In genomic region chr5:31297047-31297757, GRCm38 (mm10) we compare ENCODE assay signal across 13 mouse cellular contexts. TPM values are rescaled to one million over a fixed set of nuclear protein-coding genes. Genes with fewer than 3 reads are reported as not detected.
DNase-seq lines count a peak whose midpoint lies in the region; ATAC-seq and TF ChIP-seq lines count a peak whose summit lies in the region.
"Had no signal": no experiment of that assay in that cellular context is flagged by ENCODE, and none has a peak within 500 bp of the region (broad histone marks: within the 10 kb centered on the region; RNA-seq: fewer than 3 reads in every experiment).

Gckr (plus strand) TSS chr5:31297443.

- peaks cover 8% of the 10 kb centered on the region; the same call in 1 of the 2 replicates for H3K36me3 ChIP-seq in heart, embryonic 11.5 days (ENCODE audit: control insufficient read depth, insufficient read depth, low read length)
- no peaks in the 10 kb centered on the region for H3K36me3 ChIP-seq in forebrain, embryonic 11.5 days (ENCODE audit: control insufficient read depth, insufficient read depth, low read length)
- peaks cover 6% of the 10 kb centered on the region; the same call in 1 of the 2 replicates for H3K36me3 ChIP-seq in limb, embryonic 11.5 days (ENCODE audit: control insufficient read depth, insufficient read depth, low read length)
- H3K36me3 ChIP-seq in midbrain, postnatal 0 days (ENCODE audit: insufficient read depth, low read length), result peaks cover 5% of the 10 kb centered on the region; the same call in 1 of the 2 replicates
- no peaks in the 10 kb centered on the region for H3K36me3 ChIP-seq in heart, adult 2 months (ENCODE audit: control insufficient read depth, insufficient read depth, low read length)

- DNase-seq in heart, postnatal 4 days, result no peak
- DNase-seq in forebrain, embryonic 11.5 days (ENCODE audit: low spot score), result no peak
- no peak for DNase-seq in limb, embryonic 11.5 days (ENCODE audit: low spot score)
- DNase-seq in midbrain, postnatal 0 days (ENCODE audit: low spot score), result no peak
- no peak for DNase-seq in cerebellum, adult 9-10 months
- DNase-seq in heart, adult 2 months, result no peak
- no peak for DNase-seq in spleen, adult 18-20 months
- DNase-seq: B cell, adult 2 months; cerebellum, adult 8-10 months; thymus, adult 2 months had no signal

- peaks cover 3% of the 10 kb centered on the region; the same call in 1 of the 2 replicates for H3K4me1 ChIP-seq in heart, embryonic 11.5 days (ENCODE audit: control insufficient read depth, insufficient read depth, low read length)
- H3K4me1 ChIP-seq in forebrain, embryonic 11.5 days (replicated peaks; ENCODE audit: control insufficient read depth, insufficient read depth, low read length), result peaks cover 7% of the 10 kb centered on the region; the same call in 1 of the 2 replicates
- H3K4me1 ChIP-seq in limb, embryonic 11.5 days (ENCODE audit: control insufficient read depth, insufficient read depth, low read length), result peaks cover 7% of the 10 kb centered on the region
- peaks cover 7% of the 10 kb centered on the region; the same call in 1 of the 2 replicates for H3K4me1 ChIP-seq in midbrain, postnatal 0 days (ENCODE audit: insufficient read depth, low read length)
- no peaks in the 10 kb centered on the region for H3K4me1 ChIP-seq in heart, adult 2 months (ENCODE audit: control insufficient read depth, insufficient read depth, low read length)

- 53% methylated on average over 13 of the region's 13 CpGs for WGBS in heart, embryonic 11.5 days (ENCODE audit: insufficient replicate concordance)
- WGBS in forebrain, embryonic 11.5 days, result 83% methylated on average over 13 of the region's 13 CpGs
- WGBS in limb, embryonic 11.5 days, result 73% methylated on average over 13 of the region's 13 CpGs
- 78% methylated on average over 13 of the region's 13 CpGs for whole genome bisulfite sequencing in midbrain, postnatal 0 days
- 49% methylated on average over 13 of the region's 13 CpGs for WGBS in heart, adult 2 months

- ATAC-seq in heart, embryonic 11.5 days (replicated peaks; ENCODE audit: insufficient number of reproducible peaks, low FRiP score, low TSS enrichment), result no peak
- ATAC-seq in forebrain, embryonic 11.5 days (replicated peaks; ENCODE audit: low FRiP score), result no peak
- no peak for ATAC-seq in limb, embryonic 11.5 days (ENCODE audit: insufficient number of reproducible peaks, low FRiP score, low TSS enrichment, low read depth)
- ATAC-seq in midbrain, postnatal 0 days (ENCODE audit: low FRiP score), result no peak

- TF ChIP-seq CTCF in midbrain, postnatal 0 days (IDR thresholded peaks at IDR 0.05), result no peak
- TF ChIP-seq CTCF in heart, adult 2 months (IDR thresholded peaks at IDR 0.05), result no peak

- H3K79me2 ChIP-seq in heart, adult 2 months (replicated peaks; ENCODE audit: control insufficient read depth, insufficient read depth, low read length), result no peaks in the 10 kb centered on the region

- H3K27ac ChIP-seq in heart, embryonic 11.5 days (ENCODE audit: low read depth, low read length), result no peak within 1 kb of the TSS
- no peak within 1 kb of the TSS for H3K27ac ChIP-seq in forebrain, embryonic 11.5 days (ENCODE audit: low read depth, low read length)
- no peak within 1 kb of the TSS for H3K27ac ChIP-seq in limb, embryonic 11.5 days (replicated peaks; ENCODE audit: low read depth, low read length)
- H3K27ac ChIP-seq in midbrain, postnatal 0 days (ENCODE audit: low read depth, low read length), result 0 out of 2 replicates have a peak within 1 kb of the TSS, but pooled peaks have one; percentile 82
- no peak within 1 kb of the TSS for H3K27ac ChIP-seq in heart, adult 2 months

- H3K9ac ChIP-seq in heart, embryonic 11.5 days (ENCODE audit: low read depth, low read length), result no peak within 1 kb of the TSS; the same call in 1 of the 2 replicates
- H3K9ac ChIP-seq in forebrain, embryonic 11.5 days (ENCODE audit: low read length), result no peak within 1 kb of the TSS
- no peak within 1 kb of the TSS for H3K9ac ChIP-seq in limb, embryonic 11.5 days (ENCODE audit: low read length)
- H3K9ac ChIP-seq in midbrain, postnatal 0 days (replicated peaks; ENCODE audit: low read length, poor library complexity, severe bottlenecking), result peak within 1 kb of the TSS; percentile 95; the same call in 1 of the 2 replicates
- H3K9ac ChIP-seq in heart, adult 2 months (ENCODE audit: low read depth, low read length), result no peak within 1 kb of the TSS

- H3K9me3 ChIP-seq in heart, embryonic 11.5 days (replicated peaks; ENCODE audit: control insufficient read depth, low read length), result no peaks in the 10 kb centered on the region
- no peaks in the 10 kb centered on the region for H3K9me3 ChIP-seq in forebrain, embryonic 11.5 days (ENCODE audit: control insufficient read depth, low read length)
- no peaks in the 10 kb centered on the region for H3K9me3 ChIP-seq in limb, embryonic 11.5 days (ENCODE audit: control insufficient read depth, low read length)
- H3K9me3 ChIP-seq in midbrain, postnatal 0 days (ENCODE audit: low read length), result no peaks in the 10 kb centered on the region
- H3K9me3 ChIP-seq: heart, embryonic 12.5 days; limb, embryonic 15.5 days had no signal

- no peak for TF ChIP-seq POLR2A in heart, adult 2 months (IDR thresholded peaks at IDR 0.05; ENCODE audit: insufficient read depth, low read depth, low read length)

- peak within 1 kb of the TSS; percentile 99; the same call in 1 of the 2 replicates for H3K4me2 ChIP-seq in heart, embryonic 11.5 days
- peak within 1 kb of the TSS; percentile 87; the same call in 1 of the 2 replicates for H3K4me2 ChIP-seq in forebrain, embryonic 11.5 days (ENCODE audit: low read depth, low read length, severe bottlenecking)
- peak within 1 kb of the TSS; percentile 75; the same call in 1 of the 2 replicates for H3K4me2 ChIP-seq in limb, embryonic 11.5 days (ENCODE audit: low read depth, severe bottlenecking)
- peak within 1 kb of the TSS; percentile 92 for H3K4me2 ChIP-seq in midbrain, postnatal 0 days (ENCODE audit: low read depth, low read length, poor library complexity, severe bottlenecking)

- H3K4me3 ChIP-seq in heart, embryonic 11.5 days (ENCODE audit: low read depth, low read length), result peak within 1 kb of the TSS; percentile 79; the same call in 1 of the 2 replicates
- no peak within 1 kb of the TSS for H3K4me3 ChIP-seq in forebrain, embryonic 11.5 days (ENCODE audit: low read depth, low read length)
- H3K4me3 ChIP-seq in limb, embryonic 11.5 days (ENCODE audit: low read depth, low read length), result no peak within 1 kb of the TSS; the same call in 1 of the 2 replicates
- peak within 1 kb of the TSS; percentile 93 for H3K4me3 ChIP-seq in midbrain, postnatal 0 days (ENCODE audit: low read depth, low read length)
- H3K4me3 ChIP-seq in heart, adult 2 months, result no peak within 1 kb of the TSS

- H3K27me3 ChIP-seq in heart, embryonic 11.5 days (ENCODE audit: control insufficient read depth, insufficient read depth, low read length), result no peaks in the 10 kb centered on the region
- H3K27me3 ChIP-seq in forebrain, embryonic 11.5 days (ENCODE audit: control insufficient read depth, insufficient read depth, low read length), result no peaks in the 10 kb centered on the region
- H3K27me3 ChIP-seq in limb, embryonic 11.5 days (ENCODE audit: control insufficient read depth, insufficient read depth, low read length), result no peaks in the 10 kb centered on the region
- H3K27me3 ChIP-seq in midbrain, postnatal 0 days (ENCODE audit: insufficient read depth, low read length), result no peaks in the 10 kb centered on the region
- H3K27me3 ChIP-seq in heart, adult 2 months (ENCODE audit: control insufficient read depth, insufficient read depth, low read length), result peaks cover 2% of the 10 kb centered on the region; the same call in 1 of the 2 replicates
- H3K27me3 ChIP-seq: heart, embryonic 12.5 days; limb, embryonic 15.5 days had no signal

- no peak for TF ChIP-seq EP300 in heart, adult 2 months (IDR thresholded peaks at IDR 0.05; ENCODE audit: insufficient read depth, low read depth, low read length)

- intact Hi-C loops in heart, adult 2 months (cut with DNase I), result loop anchor here (10.0 kb wide), 1 partner anchor 242 kb away; the partner anchor contains the start of gene Cad

RNA-seq across cellular contexts. Expression of gene Gckr, which starts in this region (rescaled TPM):
- polyA plus RNA-seq in heart, embryonic 11.5 days (2014; fragmentation: Nextera tagmentation; extraction: Ambion mirVana), result 0.51 and 0.60 TPM in 2 replicates
- not detected for total RNA-seq in heart, postnatal 4 days (2021)
- 0.13 TPM in 1 of 2 replicates, not detected in the other for polyA plus RNA-seq in forebrain, embryonic 11.5 days (2014; fragmentation: Nextera tagmentation; extraction: Ambion mirVana)
- 0.16 TPM in 1 of 2 replicates, not detected in the other for polyA plus RNA-seq in limb, embryonic 11.5 days (2014; fragmentation: Nextera tagmentation; extraction: Ambion mirVana)
- 0.42 and 1.2 TPM in 2 replicates for total RNA-seq in midbrain, postnatal 0 days (2014; rRNA removed)
- polyA plus RNA-seq in midbrain, postnatal 0 days (2015; fragmentation: Nextera tagmentation; extraction: Ambion mirVana), result 0.85 and 1.0 TPM in 2 replicates
- not detected for total RNA-seq in heart, adult 2 months (2021)
- 0.32 TPM in 1 of 2 replicates, not detected in the other for polyA plus RNA-seq in heart, adult 2 months (2012; rRNA removed)
- polyA plus RNA-seq: limb, embryonic 15.5 days had no signal

Comparison
In these comparisons a context has a peak if more than half of its experiments do, and no peak if none do; other contexts are left out.
1. H3K4me3 ChIP-seq: peak in heart, embryonic 11.5 days (single experiment) and midbrain, postnatal 0 days (single experiment); none in forebrain, embryonic 11.5 days (single experiment), limb, embryonic 11.5 days (single experiment) and heart, adult 2 months (single experiment).
2. Peak in every context shown above with its lines, with median percentiles within 50 percentile points of each other: H3K4me2 ChIP-seq.